Mouse (Mus musculus) urinary bladder, postnatal 10 days (tissue): ENCODE data around the gene Map3k15.

Source experiments
- DNase-seq: peaks from one replicate; pipeline ENCODE4 v3.0.0; 2022; ENCODE audit warnings: low spot score

Gene Map3k15

DNA sequence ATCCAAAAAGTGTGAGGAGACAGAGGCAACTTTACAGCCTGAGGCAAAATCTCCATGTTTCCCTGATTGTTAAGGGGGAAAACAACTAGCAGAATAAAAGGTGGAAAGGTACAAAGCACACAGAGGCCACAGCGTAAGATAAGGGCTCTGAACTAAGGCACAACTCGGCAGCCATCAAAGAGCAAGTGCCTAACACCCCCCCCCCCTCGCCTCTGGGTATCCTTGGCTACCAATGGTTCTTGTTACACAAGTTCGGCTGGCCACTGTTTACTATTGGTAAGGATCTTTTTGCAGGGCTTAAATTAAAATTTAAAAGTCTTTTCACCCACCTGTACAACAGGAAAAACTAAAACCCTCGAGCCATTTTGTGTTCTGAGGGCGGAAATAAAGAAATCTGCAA is 147.5 kb downstream of the Map3k15 start:
- DNase-seq = no peak

DNA sequence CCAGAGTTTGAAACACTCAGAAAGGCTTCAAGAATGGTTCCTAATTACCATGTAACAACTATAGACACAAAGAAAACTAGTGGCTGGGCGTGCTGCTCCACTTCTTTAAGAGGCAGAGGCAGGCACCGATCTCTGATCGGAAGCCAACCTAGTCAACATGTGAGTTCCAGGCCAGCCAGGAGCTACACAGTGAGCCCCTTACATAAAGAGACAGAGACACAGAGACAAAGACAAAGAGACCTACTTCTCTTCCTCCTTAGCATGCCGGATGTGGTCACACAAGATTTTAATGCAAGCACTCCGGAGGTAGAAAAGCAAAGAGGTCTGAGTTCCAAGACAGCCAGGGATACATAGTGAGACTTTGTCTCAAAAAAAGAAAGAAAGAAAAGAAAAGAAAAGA is 147.9 kb downstream of the Map3k15 start:
- no peak for DNase-seq

DNA sequence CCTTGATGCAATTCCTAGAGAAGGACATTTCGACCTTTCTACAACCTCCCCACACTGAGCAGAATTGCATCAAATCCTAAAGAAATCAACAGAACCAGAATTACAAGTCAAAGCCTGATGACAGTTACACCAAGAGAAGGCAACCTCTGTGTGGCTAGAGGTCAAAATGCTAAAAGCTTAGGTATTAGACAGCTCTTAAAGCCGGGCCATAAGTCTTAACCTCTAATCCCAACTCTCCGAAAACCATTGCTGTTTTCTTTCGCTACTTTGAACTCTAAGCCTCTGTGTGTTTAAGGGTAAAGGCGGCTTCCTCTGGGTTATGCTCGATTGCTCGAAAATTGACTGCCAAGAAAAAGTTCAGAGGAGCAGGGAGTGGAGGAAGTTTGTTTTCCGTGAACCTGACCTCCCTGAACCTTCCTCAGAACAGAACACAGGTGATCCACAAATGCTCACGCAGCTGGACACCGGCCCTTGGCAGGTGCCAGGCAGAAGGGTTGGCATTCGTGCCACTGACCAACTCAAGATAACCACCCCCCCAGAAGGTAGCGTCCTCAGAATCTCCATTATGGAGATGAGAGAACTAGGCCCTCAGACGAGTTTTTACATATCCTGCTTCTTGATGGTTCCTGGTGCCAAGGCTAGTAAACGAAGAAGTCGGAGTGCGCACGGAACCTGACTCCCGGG is 149.1 kb downstream of the Map3k15 start:
- DNase-seq = no peak

DNA sequence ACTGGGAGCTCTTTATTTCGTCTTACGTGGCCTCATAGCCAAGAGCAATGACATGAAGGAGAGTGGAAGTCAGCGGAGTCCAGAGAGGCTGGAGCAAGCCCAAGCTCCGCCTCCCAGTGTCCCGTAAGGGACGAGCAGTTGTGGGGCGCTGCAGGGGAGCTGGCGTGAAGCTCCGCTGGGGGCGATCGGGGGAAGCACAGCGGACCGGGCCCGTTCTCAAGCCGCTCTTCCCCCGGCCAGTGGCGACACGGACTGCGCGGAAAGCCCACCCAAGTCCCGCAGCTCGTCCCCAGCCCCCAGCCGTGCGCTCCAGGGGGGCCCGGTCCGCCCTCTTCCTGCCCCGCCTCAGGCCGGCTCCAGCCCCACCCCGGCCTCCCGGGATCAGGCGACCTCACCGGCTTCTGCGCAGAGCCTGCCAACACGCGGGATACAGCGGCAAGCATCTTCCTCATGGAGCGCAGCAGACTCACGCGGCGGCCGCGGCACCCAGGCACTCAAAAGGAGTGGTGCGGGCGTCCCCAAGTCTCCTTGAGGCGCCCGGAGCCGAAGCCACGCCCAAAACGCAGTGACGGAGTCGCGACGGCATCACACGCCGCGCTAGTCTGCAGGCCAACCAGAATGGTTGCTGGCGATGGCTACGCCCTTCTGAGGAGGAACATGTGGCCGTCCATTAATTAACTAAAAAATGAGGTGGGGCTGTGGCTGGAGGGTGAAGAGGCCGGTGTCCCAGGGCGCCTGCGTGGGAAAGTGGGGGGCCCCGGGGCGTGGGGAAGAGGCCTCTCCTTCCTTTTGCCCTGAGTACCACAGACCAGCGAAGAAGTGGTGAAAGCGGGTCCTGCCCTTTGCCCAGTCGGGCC is 149.9 kb downstream of the Map3k15 start, which contains the start of gene Pdha1:
TSS of gene Pdha1 (minus strand) at position 553 of the 857 bp plus-strand sequence.
- DNase-seq = peak; percentile 47

DNA sequence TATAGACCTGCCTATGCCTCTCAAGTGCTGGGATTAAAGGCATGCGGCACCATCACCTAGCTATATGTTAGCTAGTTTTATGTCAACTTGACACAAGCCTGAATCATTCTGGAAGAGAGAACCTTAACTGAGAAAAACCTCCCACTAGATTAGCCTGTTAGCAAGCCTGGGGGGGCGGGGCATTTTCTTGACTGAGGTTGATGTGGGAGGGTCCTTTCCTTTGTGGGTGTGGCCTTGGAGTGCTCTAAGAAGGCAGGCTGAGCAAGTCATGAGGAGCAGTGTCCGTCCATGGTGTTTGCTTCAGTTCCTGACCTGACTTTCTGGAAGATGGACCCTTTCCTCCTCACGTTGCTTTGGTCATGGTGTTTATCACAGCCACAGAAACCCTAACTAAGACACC is 158.6 kb downstream of the Map3k15 start:
- DNase-seq = no peak

DNA sequence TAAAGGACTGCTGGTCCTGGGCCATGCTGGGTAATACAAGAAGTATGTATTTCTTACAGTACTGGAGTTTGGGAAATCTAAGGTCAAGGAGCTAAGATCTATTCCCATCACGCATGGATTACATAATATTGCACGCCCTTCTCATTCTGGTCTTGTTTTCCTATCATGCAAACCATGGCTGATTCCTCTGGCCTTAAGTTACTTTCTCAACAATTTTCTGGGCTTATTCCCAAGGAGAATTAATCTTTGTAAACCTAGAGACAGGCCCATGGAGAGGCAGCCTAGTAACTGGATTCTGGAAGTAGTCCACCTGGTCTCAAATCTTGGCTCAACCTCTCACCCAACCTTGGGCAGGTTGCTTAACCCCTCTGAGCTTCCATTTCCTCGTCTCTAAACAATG is 159.2 kb downstream of the Map3k15 start:
- DNase-seq = no peak

DNA sequence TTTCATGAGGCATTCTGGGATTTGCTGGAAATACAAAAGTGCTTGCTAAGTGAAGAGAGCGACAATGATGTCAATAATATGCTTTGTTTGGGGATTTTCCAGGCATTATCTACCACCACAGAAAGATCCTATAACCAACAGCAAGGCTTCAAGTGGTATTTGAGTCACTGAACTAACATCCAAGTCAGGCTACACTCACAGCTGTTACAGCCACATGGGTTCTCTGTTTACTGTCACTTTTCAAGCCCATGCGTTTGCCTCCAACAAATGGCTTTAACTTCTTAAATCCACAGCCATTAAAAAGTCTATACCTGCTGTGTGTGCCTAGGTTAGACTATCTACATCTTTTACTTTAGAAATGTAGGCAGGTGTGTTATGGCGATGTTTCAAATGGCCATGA is 160.6 kb downstream of the Map3k15 start:
- no peak for DNase-seq

DNA sequence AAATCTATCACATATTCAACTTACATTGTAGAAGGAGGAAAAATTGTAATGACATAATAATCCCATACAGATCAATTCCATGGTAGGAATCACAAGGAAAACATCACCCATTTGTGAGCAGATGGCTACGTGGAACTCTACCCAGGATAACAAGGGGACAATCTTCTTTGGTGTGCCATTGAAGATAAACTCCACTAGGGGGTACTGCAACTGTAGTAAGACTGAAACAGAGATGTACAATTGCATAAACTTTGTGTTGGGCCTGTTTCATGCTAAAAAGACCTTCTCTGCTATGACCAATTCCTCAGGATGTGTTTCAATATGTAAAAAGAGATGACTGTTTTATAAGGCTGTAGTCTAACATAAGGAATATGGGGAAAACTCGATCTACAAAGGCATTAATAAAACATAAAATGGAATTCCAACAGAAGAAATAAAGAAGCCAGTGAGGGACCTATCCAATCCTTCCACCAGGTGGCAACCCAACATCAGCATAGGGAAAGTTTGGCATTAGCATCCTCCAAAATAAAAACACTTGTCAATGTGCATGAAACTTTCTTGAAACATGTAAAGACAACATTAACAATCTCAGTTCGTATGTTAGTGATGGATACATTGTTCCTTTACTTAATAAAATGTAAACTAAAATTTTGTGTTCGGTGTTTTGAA is 165.0 kb downstream of the Map3k15 start:
- no peak for DNase-seq

DNA sequence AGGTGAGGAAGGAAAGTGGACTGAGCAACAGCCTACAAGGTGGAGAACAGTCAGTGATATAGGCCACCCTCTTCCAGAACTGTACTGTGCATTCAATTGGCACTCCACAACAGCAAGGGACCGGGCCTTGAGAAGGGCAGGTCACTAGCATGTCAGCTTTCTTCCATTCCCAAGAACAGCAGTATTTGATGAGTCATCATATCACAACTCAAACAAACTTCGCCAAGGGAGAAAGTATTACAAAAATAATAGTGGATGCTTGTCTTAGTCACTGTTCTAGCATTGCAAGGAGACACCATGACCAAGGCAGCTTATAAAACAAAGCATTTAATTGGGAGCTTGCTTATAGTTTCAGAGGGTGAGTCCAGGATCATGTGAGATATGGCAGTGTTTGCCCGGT is 176.0 kb downstream of the Map3k15 start:
- no peak for DNase-seq

DNA sequence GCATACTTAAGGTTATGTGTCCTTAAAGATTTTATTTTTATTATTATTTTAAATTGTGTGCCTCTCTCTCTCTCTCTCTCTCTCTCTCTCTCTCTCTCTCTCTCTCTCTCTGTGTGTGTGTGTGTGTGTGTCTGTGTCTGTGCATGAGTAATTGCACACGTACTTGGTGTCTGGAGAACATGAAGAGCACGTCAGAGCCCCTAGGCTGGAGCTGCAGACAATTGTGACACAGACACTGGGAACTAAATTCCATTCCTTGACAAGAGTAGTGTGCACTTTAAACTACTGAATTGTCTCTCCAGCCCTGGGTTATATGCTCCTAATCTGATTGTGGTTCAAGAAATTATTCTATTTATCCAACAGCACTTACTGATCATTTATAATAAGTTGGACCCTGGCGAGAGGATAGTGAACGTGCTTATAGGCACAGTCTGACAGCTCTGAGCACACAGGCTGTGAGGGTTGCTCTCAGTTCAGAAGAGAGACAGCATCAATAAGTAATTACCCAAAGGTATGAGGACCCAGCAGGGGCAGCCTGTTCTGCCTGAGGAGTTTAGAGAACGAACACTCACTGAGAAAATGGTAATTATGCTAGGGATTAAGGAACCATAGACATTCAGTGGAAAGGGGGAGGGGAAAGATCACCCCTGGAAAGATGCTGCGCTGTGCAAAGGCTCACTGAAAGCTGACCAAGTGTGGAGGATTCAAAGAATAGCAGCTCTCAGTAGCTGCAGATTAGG is 178.2 kb downstream of the Map3k15 start:
- DNase-seq = no peak

DNA sequence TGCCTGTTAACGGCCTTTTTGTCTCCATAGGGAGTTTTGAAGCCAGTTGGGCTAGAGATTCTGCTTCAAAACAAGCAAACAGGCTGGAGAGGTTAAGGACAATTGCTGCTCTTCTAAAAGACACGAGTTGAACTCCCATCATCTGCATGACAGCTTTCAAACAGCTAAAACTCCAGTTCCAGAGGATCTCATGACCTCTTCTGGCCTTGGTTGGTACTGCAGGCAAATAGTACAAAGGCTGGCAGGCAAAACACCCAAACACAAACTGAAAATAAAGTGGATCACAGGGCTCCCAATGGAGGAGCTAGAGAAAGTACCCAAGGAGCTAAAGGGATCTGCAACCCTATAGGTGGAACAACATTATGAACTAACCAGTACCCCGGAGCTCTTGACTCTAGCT is 181.9 kb downstream of the Map3k15 start:
- no peak for DNase-seq
